Mouse (Mus musculus) right cerebral cortex, postnatal 36 days (tissue): ENCODE data around the gene Tle4.
A peak's percentile ranks its signal among the peaks of the same experiment; 100 is the strongest.

Source experiments
- DNase-seq, 2 experiments: peaks; one replicate each; pipeline ENCODE4 v3.0.0; 2022; ENCODE audit warnings: low spot score in 2 of 2, mixed read lengths in 1 of 2

The Tle4 gene

DNA sequence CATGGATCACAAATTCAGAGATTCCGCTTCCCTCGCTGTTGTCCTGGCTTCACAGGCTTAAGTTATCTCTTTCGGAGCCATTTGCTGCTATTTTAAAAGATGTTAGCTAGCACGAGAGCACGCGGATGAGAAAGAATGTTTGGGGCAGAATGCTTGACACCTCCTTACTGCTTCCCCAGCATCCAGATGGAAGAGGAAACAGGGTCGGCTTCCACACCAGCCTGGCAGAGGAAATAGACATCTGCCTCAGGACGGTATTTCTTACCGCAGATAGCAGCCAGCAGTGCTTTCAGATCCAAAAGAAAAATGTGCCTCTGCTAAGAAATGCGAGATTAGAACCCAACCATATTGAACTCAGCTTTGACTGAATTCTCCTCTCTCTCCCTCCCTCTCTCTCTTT lies 191.2 kb downstream of the Tle4 start:
- DNase-seq = peak; percentile 20 to 29
